Mouse (Mus musculus): Measurements from ENCODE around the gene Gm20388. TPM values are rescaled to one million over a fixed set of nuclear protein-coding genes. Genes with fewer than 3 reads are reported as not detected.
A peak's percentile ranks its signal among the peaks of the same experiment; 100 is the strongest.

Gm20388 gene
- polyA plus RNA-seq, 1 experiment from 2014 or later = not detected

GRCm38 (mm10) chr8:122716566-122716965, 2805.9 kb downstream of the Gm20388 start:
- no peak overlapping the region for H3K4me2 ChIP-seq (replicated peaks; ENCODE audit: low read depth)
- DNase-seq (ENCODE audit: low spot score) = no peak
- TF ChIP-seq CTCF (IDR thresholded peaks at IDR 0.05; ENCODE audit: low read depth) = no peak
- no peak for TF ChIP-seq EP300 (optimal IDR thresholded peaks at IDR 0.05)
- H3K27ac ChIP-seq (replicated peaks) = no peak overlapping the region
- H3K9me3 ChIP-seq (ENCODE audit: control insufficient read depth, low read length) = no peaks in the 10 kb centered on the region
- ATAC-seq (ENCODE audit: low FRiP score, low TSS enrichment) = no peak
- H3K4me3 ChIP-seq (ENCODE audit: low read depth, low read length) = no peak overlapping the region
- no peaks in the 10 kb centered on the region for H3K36me3 ChIP-seq (ENCODE audit: control insufficient read depth, insufficient read depth, low read length)
- H3K27me3 ChIP-seq (ENCODE audit: control insufficient read depth, insufficient read depth, low read length) = no peaks in the 10 kb centered on the region
- WGBS = 77% methylated on average over 8 of the region's 8 CpGs
- H3K4me1 ChIP-seq (replicated peaks; ENCODE audit: control insufficient read depth, insufficient read depth) = no peaks in the 10 kb centered on the region
- no peak overlapping the region for H3K9ac ChIP-seq (ENCODE audit: low read length)

GRCm38 (mm10) chr8:122717869-122718509, 2807.3 kb downstream of the Gm20388 start:
- Histone ChIP-seq H3K9ac (ENCODE audit: low read length) (no peak overlapping the region), H3K4me1 (replicated peaks; ENCODE audit: control insufficient read depth, insufficient read depth) (no peaks in the 10 kb centered on the region), H3K4me3 (ENCODE audit: low read depth, low read length) (no peak overlapping the region), H3K9me3 (ENCODE audit: control insufficient read depth, low read length) (no peaks in the 10 kb centered on the region), H3K27me3 (ENCODE audit: control insufficient read depth, insufficient read depth, low read length) (no peaks in the 10 kb centered on the region), H3K4me2 (replicated peaks; ENCODE audit: low read depth) (no peak overlapping the region), H3K36me3 (ENCODE audit: control insufficient read depth, insufficient read depth, low read length) (no peaks in the 10 kb centered on the region), H3K27ac (replicated peaks) (no peak overlapping the region)
- no peak for ATAC-seq (ENCODE audit: low FRiP score, low TSS enrichment)
- no peak for DNase-seq (ENCODE audit: low spot score)
- TF ChIP-seq CTCF (IDR thresholded peaks at IDR 0.05; ENCODE audit: low read depth) = no peak
- TF ChIP-seq EP300 (optimal IDR thresholded peaks at IDR 0.05) = no peak
- WGBS = 74% methylated on average over 10 of the region's 10 CpGs

- 68% methylated on average over 14 of the region's 14 CpGs for WGBS
- DNase-seq (ENCODE audit: low spot score) (no peak), ATAC-seq (ENCODE audit: low FRiP score, low TSS enrichment) (no peak)
- Histone ChIP-seq H3K27me3 (ENCODE audit: control insufficient read depth, insufficient read depth, low read length) (no peaks in the 10 kb centered on the region), H3K4me1 (replicated peaks; ENCODE audit: control insufficient read depth, insufficient read depth) (no peaks in the 10 kb centered on the region), H3K4me2 (replicated peaks; ENCODE audit: low read depth) (no peak overlapping the region), H3K9ac (ENCODE audit: low read length) (no peak overlapping the region), H3K4me3 (ENCODE audit: low read depth, low read length) (no peak overlapping the region), H3K27ac (replicated peaks) (no peak overlapping the region), H3K9me3 (ENCODE audit: control insufficient read depth, low read length) (no peaks in the 10 kb centered on the region), H3K36me3 (ENCODE audit: control insufficient read depth, insufficient read depth, low read length) (no peaks in the 10 kb centered on the region)
- TF ChIP-seq EP300 (optimal IDR thresholded peaks at IDR 0.05) = no peak
- no peak for TF ChIP-seq CTCF (IDR thresholded peaks at IDR 0.05; ENCODE audit: low read depth)
Observed at GRCm38 (mm10) chr8:122718711-122719499, 2808.3 kb downstream of the Gm20388 start.

GRCm38 (mm10) chr8:122719500-122720065, 2808.9 kb downstream of the Gm20388 start:
- ATAC-seq (ENCODE audit: low FRiP score, low TSS enrichment) (peak; percentile 16; the same call in 1 of the 2 replicates), DNase-seq (ENCODE audit: low spot score) (no peak)
- H3K27ac ChIP-seq (replicated peaks) = no peak overlapping the region
- H3K9me3 ChIP-seq (ENCODE audit: control insufficient read depth, low read length) = no peaks in the 10 kb centered on the region
- TF ChIP-seq EP300 (optimal IDR thresholded peaks at IDR 0.05) (no peak), CTCF (IDR thresholded peaks at IDR 0.05; ENCODE audit: low read depth) (peak; percentile 34; the same call in 1 of the 2 replicates)
- no peaks in the 10 kb centered on the region for H3K27me3 ChIP-seq (ENCODE audit: control insufficient read depth, insufficient read depth, low read length)
- no peak overlapping the region for H3K4me3 ChIP-seq (ENCODE audit: low read depth, low read length)
- no peak overlapping the region for H3K9ac ChIP-seq (ENCODE audit: low read length)
- 22% methylated on average over 7 of the region's 7 CpGs for WGBS
- no peaks in the 10 kb centered on the region for H3K36me3 ChIP-seq (ENCODE audit: control insufficient read depth, insufficient read depth, low read length)
- no peaks in the 10 kb centered on the region for H3K4me1 ChIP-seq (replicated peaks; ENCODE audit: control insufficient read depth, insufficient read depth)
- H3K4me2 ChIP-seq (replicated peaks; ENCODE audit: low read depth) = no peak overlapping the region

DNA sequence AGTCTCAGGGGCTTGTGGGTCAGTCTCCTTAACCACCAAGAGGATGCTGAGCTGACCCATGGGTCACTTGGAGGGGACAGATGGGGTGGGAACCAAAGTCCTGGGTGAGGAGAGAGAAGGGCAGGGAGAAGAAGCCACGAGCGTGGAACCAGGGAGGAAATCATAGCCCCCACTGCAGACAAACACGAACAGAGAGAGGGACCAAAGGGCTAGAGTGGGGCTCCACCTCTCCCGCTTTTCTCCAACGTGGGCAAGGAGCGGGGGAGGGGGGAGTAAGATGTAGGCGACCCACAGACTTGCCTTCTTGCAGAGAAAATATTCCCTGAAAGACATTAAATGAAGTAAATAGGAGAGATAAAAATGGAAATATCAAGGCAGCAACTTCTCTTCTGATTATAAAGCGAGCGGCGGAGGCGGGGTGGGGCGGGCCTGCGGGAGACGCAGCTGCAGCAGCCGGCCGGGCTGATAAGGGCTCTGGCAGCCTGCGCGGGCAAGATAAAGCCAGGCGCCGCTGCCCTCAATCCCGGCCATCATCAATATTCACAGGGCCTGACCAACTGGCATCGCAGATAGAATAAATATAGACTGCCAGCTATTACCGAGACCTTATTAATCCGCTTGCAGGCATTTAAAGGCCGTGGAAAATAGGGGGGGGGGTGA, 2809.6 kb downstream of the Gm20388 start:
- Histone ChIP-seq H3K27ac (replicated peaks) (no peak overlapping the region), H3K27me3 (ENCODE audit: control insufficient read depth, insufficient read depth, low read length) (no peaks in the 10 kb centered on the region), H3K4me2 (replicated peaks; ENCODE audit: low read depth) (no peak overlapping the region), H3K4me3 (ENCODE audit: low read depth, low read length) (no peak overlapping the region), H3K4me1 (replicated peaks; ENCODE audit: control insufficient read depth, insufficient read depth) (no peaks in the 10 kb centered on the region), H3K9ac (ENCODE audit: low read length) (no peak overlapping the region), H3K9me3 (ENCODE audit: control insufficient read depth, low read length) (no peaks in the 10 kb centered on the region), H3K36me3 (ENCODE audit: control insufficient read depth, insufficient read depth, low read length) (no peaks in the 10 kb centered on the region)
- no peak for TF ChIP-seq CTCF (IDR thresholded peaks at IDR 0.05; ENCODE audit: low read depth)
- no peak for TF ChIP-seq EP300 (optimal IDR thresholded peaks at IDR 0.05)
- peak; percentile 77 for DNase-seq (ENCODE audit: low spot score)
- WGBS = 7% methylated on average over 24 of the region's 25 CpGs
- no peak; the same call in 1 of the 2 replicates for ATAC-seq (ENCODE audit: low FRiP score, low TSS enrichment)
